Mouse (Mus musculus): ENCODE measurements around the gene Pnpla5.

DNA sequence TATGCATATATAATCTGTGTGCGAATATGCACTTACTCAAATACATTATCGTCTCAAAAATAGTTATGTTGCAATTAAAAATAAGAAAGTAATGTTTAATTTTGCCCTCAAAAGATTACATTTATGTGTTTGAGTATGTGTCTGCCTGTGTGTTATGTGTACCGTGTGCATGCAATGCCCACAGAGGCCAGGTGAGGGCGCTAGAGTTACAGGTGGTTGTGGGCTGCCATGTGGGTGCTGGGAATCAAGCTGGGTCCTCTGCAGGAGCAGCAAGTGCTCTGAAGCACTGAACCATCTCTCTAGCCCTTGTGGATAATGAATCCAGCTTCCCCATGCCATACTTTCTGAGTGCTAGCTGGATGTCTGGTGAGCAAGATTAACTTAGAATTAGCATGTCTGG is 57.3 kb downstream of the Pnpla5 start:
- no peak for TF ChIP-seq CTCF (conservative IDR thresholded peaks at IDR 0.05; ENCODE audit: insufficient read depth, insufficient read length, low read depth, low read length)
- no peak for TF ChIP-seq POLR2A (IDR thresholded peaks at IDR 0.05; ENCODE audit: low read depth, low read length)

All from kidney, adult 2 months (tissue).